Mouse (Mus musculus): ENCODE measurements at regions not wholly inside any gene's neighbourhood (a gene's known extent, or its start where the extent isn't known, plus 50 kb on each side); places are given as distances from the start of the nearest gene placed in this dataset.

GRCm38 (mm10) chr9:17454397-17454796 lies 837.5 kb upstream of the Chordc1 start:
- H3K27ac ChIP-seq (ENCODE audit: insufficient read depth, low read depth, low read length), result no peak overlapping the region
- no peaks in the 10 kb centered on the region for H3K4me1 ChIP-seq (ENCODE audit: control insufficient read depth, insufficient read depth, low read length)
- H3K4me3 ChIP-seq (ENCODE audit: insufficient read depth, low read depth, low read length), result no peak overlapping the region
- WGBS, result 19% methylated on average over 2 of the region's 2 CpGs
- TF ChIP-seq POLR2A (IDR thresholded peaks at IDR 0.05; ENCODE audit: low read depth, low read length) (no peak), CTCF (conservative IDR thresholded peaks at IDR 0.05; ENCODE audit: insufficient read depth, insufficient read length, low read depth, low read length) (no peak)
- DNase-seq, result no peak
- H3K27me3 ChIP-seq (replicated peaks; ENCODE audit: control insufficient read depth, insufficient read depth, low read length), result no peaks in the 10 kb centered on the region
- H3K36me3 ChIP-seq (ENCODE audit: control insufficient read depth, insufficient read depth, low read length), result no peaks in the 10 kb centered on the region

- Histone ChIP-seq H3K36me3 (ENCODE audit: control insufficient read depth, insufficient read depth, low read length) (no peaks in the 10 kb centered on the region), H3K27me3 (replicated peaks; ENCODE audit: control insufficient read depth, insufficient read depth, low read length) (no peaks in the 10 kb centered on the region), H3K4me3 (ENCODE audit: insufficient read depth, low read depth, low read length) (no peak overlapping the region), H3K4me1 (ENCODE audit: control insufficient read depth, insufficient read depth, low read length) (no peaks in the 10 kb centered on the region), H3K27ac (ENCODE audit: insufficient read depth, low read depth, low read length) (no peak overlapping the region)
- DNase-seq, result no peak
- 67% methylated on average over 2 of the region's 2 CpGs for WGBS
- TF ChIP-seq POLR2A (IDR thresholded peaks at IDR 0.05; ENCODE audit: low read depth, low read length) (no peak), CTCF (conservative IDR thresholded peaks at IDR 0.05; ENCODE audit: insufficient read depth, insufficient read length, low read depth, low read length) (no peak)
Observed at GRCm38 (mm10) chr9:17466379-17466778, 825.5 kb upstream of the Chordc1 start.

- no peaks in the 10 kb centered on the region for H3K27me3 ChIP-seq (replicated peaks; ENCODE audit: control insufficient read depth, insufficient read depth, low read length)
Observed at GRCm38 (mm10) chr9:17484701-17485422, 807.1 kb upstream of the Chordc1 start.

GRCm38 (mm10) chr9:17500161-17500756 lies 791.7 kb upstream of the Chordc1 start:
- no peak overlapping the region for H3K4me3 ChIP-seq (ENCODE audit: insufficient read depth, low read depth, low read length)
- H3K36me3 ChIP-seq (ENCODE audit: control insufficient read depth, insufficient read depth, low read length), result no peaks in the 10 kb centered on the region
- no peak overlapping the region for H3K27ac ChIP-seq (ENCODE audit: insufficient read depth, low read depth, low read length)
- H3K4me1 ChIP-seq (ENCODE audit: control insufficient read depth, insufficient read depth, low read length), result no peaks in the 10 kb centered on the region
- TF ChIP-seq CTCF (conservative IDR thresholded peaks at IDR 0.05; ENCODE audit: insufficient read depth, insufficient read length, low read depth, low read length) (no peak), POLR2A (IDR thresholded peaks at IDR 0.05; ENCODE audit: low read depth, low read length) (no peak)
- 14% methylated on average over 7 of the region's 7 CpGs for WGBS
- DNase-seq, result no peak
- no peaks in the 10 kb centered on the region for H3K27me3 ChIP-seq (replicated peaks; ENCODE audit: control insufficient read depth, insufficient read depth, low read length)

More at GRCm38 (mm10) chr9:17484701-17485422, 807.1 kb upstream of the Chordc1 start:
- no peak overlapping the region for H3K4me3 ChIP-seq (ENCODE audit: insufficient read depth, low read depth, low read length)
- no peaks in the 10 kb centered on the region for H3K36me3 ChIP-seq (ENCODE audit: control insufficient read depth, insufficient read depth, low read length)
- no peak for TF ChIP-seq POLR2A (IDR thresholded peaks at IDR 0.05; ENCODE audit: low read depth, low read length)
- no peak for TF ChIP-seq CTCF (conservative IDR thresholded peaks at IDR 0.05; ENCODE audit: insufficient read depth, insufficient read length, low read depth, low read length)
- no peaks in the 10 kb centered on the region for H3K4me1 ChIP-seq (ENCODE audit: control insufficient read depth, insufficient read depth, low read length)
- DNase-seq, result no peak
- no peak overlapping the region for H3K27ac ChIP-seq (ENCODE audit: insufficient read depth, low read depth, low read length)
- WGBS, result 79% methylated on average over 3 of the region's 3 CpGs

- Histone ChIP-seq H3K27ac (ENCODE audit: insufficient read depth, low read depth, low read length) (no peak overlapping the region), H3K36me3 (ENCODE audit: control insufficient read depth, insufficient read depth, low read length) (no peaks in the 10 kb centered on the region), H3K27me3 (replicated peaks; ENCODE audit: control insufficient read depth, insufficient read depth, low read length) (no peaks in the 10 kb centered on the region), H3K4me3 (ENCODE audit: insufficient read depth, low read depth, low read length) (no peak overlapping the region), H3K4me1 (ENCODE audit: control insufficient read depth, insufficient read depth, low read length) (no peaks in the 10 kb centered on the region)
- no peak for DNase-seq
- TF ChIP-seq CTCF (conservative IDR thresholded peaks at IDR 0.05; ENCODE audit: insufficient read depth, insufficient read length, low read depth, low read length), result no peak
- TF ChIP-seq POLR2A (IDR thresholded peaks at IDR 0.05; ENCODE audit: low read depth, low read length), result no peak
- WGBS, result 62% methylated on average over 5 of the region's 5 CpGs
Observed at GRCm38 (mm10) chr9:17508744-17509143, 783.2 kb upstream of the Chordc1 start.

- H3K4me3 ChIP-seq (ENCODE audit: insufficient read depth, low read depth, low read length), result no peak overlapping the region
Observed at GRCm38 (mm10) chr9:17556186-17556585, 735.7 kb upstream of the Chordc1 start.

GRCm38 (mm10) chr9:17557611-17558370 lies 734.1 kb upstream of the Chordc1 start:
- WGBS, result 84% methylated on average over 5 of the region's 5 CpGs
- Histone ChIP-seq H3K4me1 (ENCODE audit: control insufficient read depth, insufficient read depth, low read length) (no peaks in the 10 kb centered on the region), H3K36me3 (ENCODE audit: control insufficient read depth, insufficient read depth, low read length) (no peaks in the 10 kb centered on the region), H3K4me3 (ENCODE audit: insufficient read depth, low read depth, low read length) (no peak overlapping the region), H3K27ac (ENCODE audit: insufficient read depth, low read depth, low read length) (no peak overlapping the region), H3K27me3 (replicated peaks; ENCODE audit: control insufficient read depth, insufficient read depth, low read length) (no peaks in the 10 kb centered on the region)
- no peak for DNase-seq
- TF ChIP-seq CTCF (conservative IDR thresholded peaks at IDR 0.05; ENCODE audit: insufficient read depth, insufficient read length, low read depth, low read length) (no peak), POLR2A (IDR thresholded peaks at IDR 0.05; ENCODE audit: low read depth, low read length) (no peak)

More at GRCm38 (mm10) chr9:17556186-17556585, 735.7 kb upstream of the Chordc1 start:
- 97% methylated on average over 1 of the region's 1 CpGs for WGBS
- Histone ChIP-seq H3K27me3 (replicated peaks; ENCODE audit: control insufficient read depth, insufficient read depth, low read length) (no peaks in the 10 kb centered on the region), H3K4me1 (ENCODE audit: control insufficient read depth, insufficient read depth, low read length) (no peaks in the 10 kb centered on the region), H3K27ac (ENCODE audit: insufficient read depth, low read depth, low read length) (no peak overlapping the region), H3K36me3 (ENCODE audit: control insufficient read depth, insufficient read depth, low read length) (no peaks in the 10 kb centered on the region)
- no peak for TF ChIP-seq POLR2A (IDR thresholded peaks at IDR 0.05; ENCODE audit: low read depth, low read length)
- no peak for TF ChIP-seq CTCF (conservative IDR thresholded peaks at IDR 0.05; ENCODE audit: insufficient read depth, insufficient read length, low read depth, low read length)
- DNase-seq, result no peak
